Mouse (Mus musculus): ENCODE results near the gene Phf8. TPM values are rescaled to one million over a fixed set of nuclear protein-coding genes. Genes with fewer than 3 reads are reported as not detected.
A peak's percentile ranks its signal among the peaks of the same experiment; 100 is the strongest.
"Not testable (repeated sequence)": the region's sequence is repeated elsewhere in the genome, so short reads cannot be mapped to it uniquely, and the experiment has no call there.

Phf8 gene
- polyA plus RNA-seq (2014; fragmentation: Nextera tagmentation; extraction: Ambion mirVana) = 18.6 and 21.0 TPM in 2 replicates

- WGBS = 13% methylated on average over 54 of the region's 68 CpGs
- Histone ChIP-seq H3K9me3 (ENCODE audit: control insufficient read depth, low read length) (no peaks in the 10 kb centered on the region), H3K36me3 (ENCODE audit: control insufficient read depth, insufficient read depth, low read length) (no peaks in the 10 kb centered on the region)
Measured at GRCm38 (mm10) chrX:151520458-151521322, at the start of gene Phf8. Gene Phf8 (plus strand): TSS chrX:151520672.

DNA sequence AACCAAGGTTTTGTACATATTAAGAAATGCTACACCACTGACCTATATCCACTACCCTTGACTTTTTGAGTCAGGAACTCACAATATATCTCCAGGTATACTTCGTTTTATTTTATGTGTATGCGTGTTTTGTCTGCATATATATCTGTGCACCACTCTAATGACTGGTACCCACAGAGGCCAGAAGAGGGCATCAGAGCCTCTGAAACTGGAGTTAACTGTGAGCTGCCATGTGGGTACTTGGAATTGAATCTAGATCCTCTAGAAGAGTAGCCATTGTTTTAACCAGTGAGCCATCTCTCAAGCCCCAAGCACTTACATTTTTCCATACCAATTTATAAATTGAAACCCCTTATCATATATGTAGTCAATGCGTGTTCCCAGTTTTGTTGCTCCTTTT, 32.3 kb upstream of the Phf8 start:
- Histone ChIP-seq H3K4me2 (ENCODE audit: low read depth, low read length) (no peak overlapping the region), H3K4me3 (ENCODE audit: low read depth, low read length) (no peak overlapping the region), H3K36me3 (ENCODE audit: control insufficient read depth, insufficient read depth, low read length) (no peaks in the 10 kb centered on the region), H3K27me3 (ENCODE audit: control insufficient read depth, insufficient read depth, low read length) (no peaks in the 10 kb centered on the region), H3K9ac (replicated peaks; ENCODE audit: low read depth, low read length) (no peak overlapping the region), H3K4me1 (ENCODE audit: control insufficient read depth, insufficient read depth, low read length) (no peaks in the 10 kb centered on the region), H3K27ac (ENCODE audit: low read depth, low read length) (no peak overlapping the region), H3K9me3 (ENCODE audit: control insufficient read depth, low read length) (no peaks in the 10 kb centered on the region)
- no peak for ATAC-seq (ENCODE audit: low read depth)
- 86% methylated on average over 3 of the region's 3 CpGs for WGBS

More at GRCm38 (mm10) chrX:151520458-151521322, at the start of gene Phf8:
- H3K27ac ChIP-seq (ENCODE audit: low read depth, low read length) = peak within 1 kb of the TSS; percentile 98
- H3K27me3 ChIP-seq (ENCODE audit: control insufficient read depth, insufficient read depth, low read length) = no peaks in the 10 kb centered on the region
- peak; percentile 97 for ATAC-seq (ENCODE audit: low read depth)
- peak within 1 kb of the TSS; percentile 49 for H3K4me2 ChIP-seq (ENCODE audit: low read depth, low read length)
- H3K9ac ChIP-seq (replicated peaks; ENCODE audit: low read depth, low read length) = peak within 1 kb of the TSS; percentile 66
- H3K4me1 ChIP-seq (ENCODE audit: control insufficient read depth, insufficient read depth, low read length) = 0 out of 2 replicates have a peak, but pooled peaks cover 2% of the 10 kb centered on the region
- H3K4me3 ChIP-seq (ENCODE audit: low read depth, low read length) = peak within 1 kb of the TSS; percentile 48

DNA sequence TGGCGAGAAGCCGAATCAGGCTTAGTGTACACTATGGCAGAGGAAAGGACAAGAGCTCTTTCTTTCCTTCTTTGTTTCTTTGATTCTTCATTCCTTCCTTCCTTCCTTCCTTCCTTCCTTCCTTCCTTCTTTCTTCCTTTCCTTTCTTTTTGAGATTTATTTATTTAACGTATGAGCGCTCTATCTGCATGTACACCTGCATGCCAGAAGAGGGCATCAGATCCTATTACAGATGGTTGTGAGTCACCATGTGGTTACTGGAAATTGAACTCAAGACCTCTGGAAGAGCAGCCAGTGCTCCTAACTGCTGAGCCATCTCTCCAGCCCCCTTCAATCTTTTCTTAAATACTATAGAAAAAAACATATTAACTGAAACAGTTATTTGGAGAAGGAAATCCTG, 27.2 kb upstream of the Phf8 start:
- not testable (repeated sequence) for H3K9ac ChIP-seq (replicated peaks; ENCODE audit: low read depth, low read length); H3K36me3 ChIP-seq (ENCODE audit: control insufficient read depth, insufficient read depth, low read length); H3K27me3 ChIP-seq (ENCODE audit: control insufficient read depth, insufficient read depth, low read length); H3K4me1 ChIP-seq (ENCODE audit: control insufficient read depth, insufficient read depth, low read length); H3K4me2 ChIP-seq (ENCODE audit: low read depth, low read length); H3K27ac ChIP-seq (ENCODE audit: low read depth, low read length); H3K9me3 ChIP-seq (ENCODE audit: control insufficient read depth, low read length); H3K4me3 ChIP-seq (ENCODE audit: low read depth, low read length); ATAC-seq (ENCODE audit: low read depth)
- 89% methylated on average over 4 of the region's 4 CpGs for WGBS

DNA sequence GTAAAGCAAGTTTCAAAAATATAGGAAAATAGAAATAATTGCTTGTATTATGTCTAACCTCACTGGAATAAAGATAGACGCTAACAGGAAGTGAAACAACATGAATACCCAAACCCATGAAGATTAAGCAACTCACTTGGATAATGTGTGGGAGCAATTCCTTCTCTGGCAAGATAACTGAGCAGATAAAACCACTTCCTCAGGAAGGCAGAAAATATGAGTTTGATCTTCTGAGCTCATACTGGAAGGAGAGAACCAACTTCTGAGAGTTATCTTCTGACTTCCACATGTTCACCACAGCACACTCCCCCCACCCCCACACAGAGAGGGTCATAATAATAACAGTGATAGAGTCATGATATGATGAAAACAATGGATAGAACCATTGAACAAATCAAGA, 23.9 kb upstream of the Phf8 start:
- Histone ChIP-seq H3K36me3 (ENCODE audit: control insufficient read depth, insufficient read depth, low read length) (no peaks in the 10 kb centered on the region), H3K9me3 (ENCODE audit: control insufficient read depth, low read length) (no peaks in the 10 kb centered on the region), H3K27ac (ENCODE audit: low read depth, low read length) (no peak overlapping the region), H3K4me3 (ENCODE audit: low read depth, low read length) (no peak overlapping the region), H3K27me3 (ENCODE audit: control insufficient read depth, insufficient read depth, low read length) (no peaks in the 10 kb centered on the region), H3K4me2 (ENCODE audit: low read depth, low read length) (no peak overlapping the region), H3K4me1 (ENCODE audit: control insufficient read depth, insufficient read depth, low read length) (no peaks in the 10 kb centered on the region), H3K9ac (replicated peaks; ENCODE audit: low read depth, low read length) (no peak overlapping the region)
- no peak for ATAC-seq (ENCODE audit: low read depth)
- WGBS = 84% methylated on average over 1 of the region's 1 CpGs

DNA sequence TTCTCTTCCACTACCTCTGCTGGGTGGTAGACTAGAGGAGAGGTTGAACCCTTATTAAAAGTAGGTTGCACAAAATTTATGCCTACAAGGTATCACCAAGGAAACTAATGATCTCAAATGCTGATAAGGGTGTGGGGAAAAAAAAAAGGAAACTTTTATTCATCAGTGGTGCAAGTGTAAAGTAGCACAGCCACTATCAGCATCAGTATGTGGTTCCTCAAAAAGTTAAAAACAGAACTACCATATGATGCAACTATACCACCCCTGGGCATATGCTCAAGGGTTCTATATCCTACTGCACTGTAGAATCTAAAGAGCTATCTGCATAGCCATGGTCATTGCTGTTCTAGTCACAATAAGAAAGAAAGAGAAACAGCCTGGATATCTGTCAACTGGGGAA, 11.9 kb upstream of the Phf8 start:
- Histone ChIP-seq H3K4me1 (ENCODE audit: control insufficient read depth, insufficient read depth, low read length) (no peaks in the 10 kb centered on the region), H3K9me3 (ENCODE audit: control insufficient read depth, low read length) (no peaks in the 10 kb centered on the region), H3K27me3 (ENCODE audit: control insufficient read depth, insufficient read depth, low read length) (no peaks in the 10 kb centered on the region), H3K4me3 (ENCODE audit: low read depth, low read length) (no peak overlapping the region), H3K36me3 (ENCODE audit: control insufficient read depth, insufficient read depth, low read length) (no peaks in the 10 kb centered on the region), H3K9ac (replicated peaks; ENCODE audit: low read depth, low read length) (no peak overlapping the region), H3K27ac (ENCODE audit: low read depth, low read length) (no peak overlapping the region), H3K4me2 (ENCODE audit: low read depth, low read length) (no peak overlapping the region)
- no peak for ATAC-seq (ENCODE audit: low read depth)

- Histone ChIP-seq H3K4me2 (ENCODE audit: low read depth, low read length) (no peak overlapping the region), H3K27ac (ENCODE audit: low read depth, low read length) (no peak overlapping the region), H3K27me3 (ENCODE audit: control insufficient read depth, insufficient read depth, low read length) (no peaks in the 10 kb centered on the region), H3K4me3 (ENCODE audit: low read depth, low read length) (no peak overlapping the region), H3K9me3 (ENCODE audit: control insufficient read depth, low read length) (no peaks in the 10 kb centered on the region), H3K4me1 (ENCODE audit: control insufficient read depth, insufficient read depth, low read length) (no peaks in the 10 kb centered on the region), H3K36me3 (ENCODE audit: control insufficient read depth, insufficient read depth, low read length) (no peaks in the 10 kb centered on the region), H3K9ac (replicated peaks; ENCODE audit: low read depth, low read length) (no peak overlapping the region)
- no peak for ATAC-seq (ENCODE audit: low read depth)
- 100% methylated on average over 1 of the region's 1 CpGs for WGBS
Measured at GRCm38 (mm10) chrX:151509906-151510305, 10.6 kb upstream of the Phf8 start.

- Histone ChIP-seq H3K4me1 (ENCODE audit: control insufficient read depth, insufficient read depth, low read length) (no peaks in the 10 kb centered on the region), H3K4me2 (ENCODE audit: low read depth, low read length) (no peak overlapping the region), H3K36me3 (ENCODE audit: control insufficient read depth, insufficient read depth, low read length) (no peaks in the 10 kb centered on the region), H3K27ac (ENCODE audit: low read depth, low read length) (no peak overlapping the region), H3K4me3 (ENCODE audit: low read depth, low read length) (no peak overlapping the region), H3K27me3 (ENCODE audit: control insufficient read depth, insufficient read depth, low read length) (no peaks in the 10 kb centered on the region), H3K9me3 (ENCODE audit: control insufficient read depth, low read length) (no peaks in the 10 kb centered on the region), H3K9ac (replicated peaks; ENCODE audit: low read depth, low read length) (no peak overlapping the region)
- no peak for ATAC-seq (ENCODE audit: low read depth)
- 86% methylated on average over 3 of the region's 3 CpGs for WGBS
Measured at GRCm38 (mm10) chrX:151513066-151513465, 7.4 kb upstream of the Phf8 start.

GRCm38 (mm10) chrX:151513694-151514093, 6.8 kb upstream of the Phf8 start:
- no peaks in the 10 kb centered on the region for H3K27me3 ChIP-seq (ENCODE audit: control insufficient read depth, insufficient read depth, low read length)
- no peaks in the 10 kb centered on the region for H3K36me3 ChIP-seq (ENCODE audit: control insufficient read depth, insufficient read depth, low read length)
- H3K4me2 ChIP-seq (ENCODE audit: low read depth, low read length) = no peak overlapping the region
- no peak for ATAC-seq (ENCODE audit: low read depth)
- H3K9ac ChIP-seq (replicated peaks; ENCODE audit: low read depth, low read length) = no peak overlapping the region
- H3K4me3 ChIP-seq (ENCODE audit: low read depth, low read length) = no peak overlapping the region
- 93% methylated on average over 2 of the region's 2 CpGs for WGBS
- H3K9me3 ChIP-seq (ENCODE audit: control insufficient read depth, low read length) = no peaks in the 10 kb centered on the region
- no peaks in the 10 kb centered on the region for H3K4me1 ChIP-seq (ENCODE audit: control insufficient read depth, insufficient read depth, low read length)
- H3K27ac ChIP-seq (ENCODE audit: low read depth, low read length) = no peak overlapping the region

GRCm38 (mm10) chrX:151518181-151518580, 2.3 kb upstream of the Phf8 start:
- H3K9ac ChIP-seq (replicated peaks; ENCODE audit: low read depth, low read length) = no peak overlapping the region
- H3K4me1 ChIP-seq (ENCODE audit: control insufficient read depth, insufficient read depth, low read length) = 0 out of 2 replicates have a peak, but pooled peaks cover 2% of the 10 kb centered on the region
- ATAC-seq (ENCODE audit: low read depth) = no peak
- H3K36me3 ChIP-seq (ENCODE audit: control insufficient read depth, insufficient read depth, low read length) = no peaks in the 10 kb centered on the region
- 64% methylated on average over 1 of the region's 1 CpGs for WGBS
- no peak overlapping the region for H3K4me3 ChIP-seq (ENCODE audit: low read depth, low read length)
- H3K27ac ChIP-seq (ENCODE audit: low read depth, low read length) = no peak overlapping the region
- no peaks in the 10 kb centered on the region for H3K9me3 ChIP-seq (ENCODE audit: control insufficient read depth, low read length)
- no peaks in the 10 kb centered on the region for H3K27me3 ChIP-seq (ENCODE audit: control insufficient read depth, insufficient read depth, low read length)
- no peak overlapping the region for H3K4me2 ChIP-seq (ENCODE audit: low read depth, low read length)

Data from neural tube, embryonic 14.5 days (tissue).